Mouse (Mus musculus) MEL (cell line): ENCODE measurements around the gene Slain2. TPM values are rescaled to one million over a fixed set of nuclear protein-coding genes. Genes with fewer than 3 reads are reported as not detected.

ENCODE experiments used
- DNase-seq: peaks from one replicate; pipeline ENCODE4 v3.0.0; 2011; ENCODE audit warnings: low read depth, low spot score
- H3K27ac ChIP-seq: 2 replicates; pipeline ENCODE4 v1.5.1; 2012; ENCODE audit warnings: low read depth, mild to moderate bottlenecking, control low read depth, low read length, moderate library complexity; ENCODE audit not compliant: control insufficient read depth
- H3K27me3 ChIP-seq, 2 experiments: fragments of 150-350 bp in 1 of 2; sonication (generic) in 1 of 2; 2 replicates each; pipeline ENCODE4 v1.6.1; 2012; ENCODE audit warnings: low read length in 2 of 2, mild to moderate bottlenecking in 2 of 2, improper control_type of control experiment in 1 of 2, moderate library complexity in 1 of 2; ENCODE audit not compliant: insufficient read depth in 2 of 2, control insufficient read depth in 1 of 2
- H3K36me3 ChIP-seq, 2 experiments: 2 replicates each; pipeline ENCODE4 v1.6.1; 2012 to 2014; ENCODE audit warnings: low read length in 2 of 2, improper control_type of control experiment in 1 of 2, inconsistent platforms in 1 of 2, mild to moderate bottlenecking in 1 of 2; ENCODE audit not compliant: insufficient read depth in 2 of 2, control insufficient read depth in 1 of 2
- H3K4me1 ChIP-seq, 2 experiments: fragments of 150-350 bp in 1 of 2; sonication (generic) in 1 of 2; 2 replicates each; pipeline ENCODE4 v1.6.1; 2012; ENCODE audit warnings: low read length in 2 of 2, improper control_type of control experiment in 1 of 2, mild to moderate bottlenecking in 1 of 2; ENCODE audit not compliant: insufficient read depth in 2 of 2, control insufficient read depth in 1 of 2
- H3K4me3 ChIP-seq, 2 experiments: fragments of 150-350 bp in 1 of 2; sonication (generic) in 1 of 2; 2 replicates each; pipeline ENCODE4 v1.5.1; 2012; ENCODE audit warnings: low read depth in 2 of 2, low read length in 2 of 2, mild to moderate bottlenecking in 2 of 2, moderate library complexity in 2 of 2, control low read depth in 1 of 2, improper control_type of control experiment in 1 of 2; ENCODE audit not compliant: control insufficient read depth in 1 of 2, insufficient read depth in 1 of 2
- H3K79me2 ChIP-seq: 2 replicates; pipeline ENCODE4 v1.6.1; 2012; ENCODE audit warnings: mild to moderate bottlenecking, low read length, moderate library complexity; ENCODE audit not compliant: control insufficient read depth, poor library complexity, insufficient read depth
- H3K9ac ChIP-seq: 2 replicates; pipeline ENCODE4 v1.6.1; 2012; ENCODE audit warnings: low read depth, mild to moderate bottlenecking, control low read depth, low read length, moderate library complexity; ENCODE audit not compliant: control insufficient read depth, poor library complexity, severe bottlenecking
- H3K9me3 ChIP-seq: fragments of 150-350 bp; sonication (generic); replicated peaks from 2 replicates; pipeline ENCODE4 v1.6.1; 2012; ENCODE audit warnings: mild to moderate bottlenecking, low read length, improper control_type of control experiment, moderate library complexity; ENCODE audit not compliant: insufficient read depth
- E2F4 ChIP-seq: IDR thresholded peaks from 2 replicates; pipeline ENCODE4 v1.6.1; 2011; ENCODE audit warnings: low read depth, low read length, improper control_type of control experiment, borderline replicate concordance
- ELF1 ChIP-seq: IDR thresholded peaks from 2 replicates; pipeline ENCODE4 v1.6.1; 2014; ENCODE audit warnings: low read depth, mild to moderate bottlenecking, inconsistent platforms, low read length, improper control_type of control experiment, moderate library complexity
- EP300 ChIP-seq, 2 experiments: IDR thresholded peaks; 2 replicates each; pipeline ENCODE4 v1.6.1; 2011; ENCODE audit warnings: improper control_type of control experiment in 2 of 2, low read length in 2 of 2, low read depth in 1 of 2, mild to moderate bottlenecking in 1 of 2
- ETS1 ChIP-seq: IDR thresholded peaks from 2 replicates; pipeline ENCODE4 v1.6.1; 2012; ENCODE audit warnings: low read depth, mild to moderate bottlenecking, inconsistent platforms, low read length, improper control_type of control experiment, moderate library complexity
- GATA1 ChIP-seq: IDR thresholded peaks from 2 replicates; pipeline ENCODE4 v1.6.1; 2011; ENCODE audit warnings: low read depth, low read length, improper control_type of control experiment
- JUND ChIP-seq: IDR thresholded peaks from 2 replicates; pipeline ENCODE4 v1.6.1; 2011; ENCODE audit warnings: low read depth, mild to moderate bottlenecking, improper control_type of control experiment, low read length
- KAT2A ChIP-seq: conservative IDR thresholded peaks from 2 replicates; pipeline ENCODE4 v1.6.1; 2012; ENCODE audit warnings: low read depth, low read length, improper control_type of control experiment, inconsistent platforms
- MEF2A ChIP-seq: IDR thresholded peaks from 2 replicates; pipeline ENCODE4 v1.6.1; 2014; ENCODE audit warnings: low read depth, mild to moderate bottlenecking, inconsistent platforms, low read length, improper control_type of control experiment; ENCODE audit not compliant: poor library complexity, insufficient replicate concordance, severe bottlenecking; ENCODE audit errors: extremely low read depth
- MXI1 ChIP-seq: IDR thresholded peaks from 2 replicates; pipeline ENCODE4 v1.6.1; 2011; ENCODE audit warnings: mild to moderate bottlenecking, low read depth, low read length, improper control_type of control experiment
- MYB ChIP-seq: IDR thresholded peaks from 2 replicates; pipeline ENCODE4 v1.6.1; 2011; ENCODE audit warnings: mild to moderate bottlenecking, low read depth, low read length, improper control_type of control experiment
- MYC ChIP-seq: IDR thresholded peaks from 2 replicates; pipeline ENCODE4 v1.6.1; 2011; ENCODE audit warnings: low read depth, mild to moderate bottlenecking, low read length, improper control_type of control experiment, moderate library complexity
- NRF1 ChIP-seq: IDR thresholded peaks from 2 replicates; pipeline ENCODE4 v1.6.1; 2014; ENCODE audit warnings: low read depth, mild to moderate bottlenecking, inconsistent platforms, low read length, improper control_type of control experiment, moderate library complexity; ENCODE audit not compliant: poor library complexity, insufficient read depth, severe bottlenecking
- POLR2A ChIP-seq, 2 experiments: IDR thresholded peaks; 2 replicates each; pipeline ENCODE4 v1.6.1; 2011 to 2012; ENCODE audit warnings: low read length in 2 of 2, mild to moderate bottlenecking in 2 of 2, control low read depth in 1 of 2, improper control_type of control experiment in 1 of 2, low read depth in 1 of 2, moderate library complexity in 1 of 2; ENCODE audit not compliant: control insufficient read depth in 1 of 2, insufficient read depth in 1 of 2, poor library complexity in 1 of 2
- RAD21 ChIP-seq: IDR thresholded peaks from 2 replicates; pipeline ENCODE4 v1.6.1; 2011; ENCODE audit warnings: mild to moderate bottlenecking, low read depth, low read length, improper control_type of control experiment
- SIN3A ChIP-seq: IDR thresholded peaks from 2 replicates; pipeline ENCODE4 v1.6.1; 2012; ENCODE audit warnings: low read length, improper control_type of control experiment, inconsistent platforms
- TCF12 ChIP-seq: IDR thresholded peaks from 2 replicates; pipeline ENCODE4 v1.6.1; 2014; ENCODE audit warnings: low read depth, mild to moderate bottlenecking, inconsistent platforms, low read length, improper control_type of control experiment, moderate library complexity
- UBTF ChIP-seq: IDR thresholded peaks from 2 replicates; pipeline ENCODE4 v1.6.1; 2012; ENCODE audit warnings: low read depth, mild to moderate bottlenecking, inconsistent platforms, low read length, improper control_type of control experiment, moderate library complexity, borderline replicate concordance; ENCODE audit not compliant: insufficient read depth
- USF1 ChIP-seq: IDR thresholded peaks from 2 replicates; pipeline ENCODE4 v1.6.1; 2014; ENCODE audit warnings: low read depth, mild to moderate bottlenecking, inconsistent platforms, low read length, improper control_type of control experiment, moderate library complexity
- ZC3H11A ChIP-seq: IDR thresholded peaks from 2 replicates; pipeline ENCODE4 v1.6.1; 2012; ENCODE audit warnings: low read depth, mild to moderate bottlenecking, inconsistent platforms, low read length, improper control_type of control experiment
- ZMIZ1 ChIP-seq: IDR thresholded peaks from 2 replicates; pipeline ENCODE4 v1.6.1; 2012; ENCODE audit warnings: low read depth, mild to moderate bottlenecking, inconsistent platforms, low read length, improper control_type of control experiment, moderate library complexity
- polyA plus RNA-seq, 2 experiments: library from polyadenylated mRNA; stranded (reverse) in 1 of 2; unstranded in 1 of 2; fragments of >175 nt in 1 of 2; fragments of >200 nt in 1 of 2; gene quantifications; 2 replicates each; pipeline versions ENCODE4 v1.2.1 to v1.2.4; 2012; ENCODE audit warnings: low replicate concordance in 2 of 2, low read depth in 1 of 2; ENCODE audit not compliant: insufficient read length in 2 of 2, insufficient read depth in 1 of 2, missing spikeins in 1 of 2
- total RNA-seq: library from RNA; depleted of rRNA; stranded (reverse); fragments of 300-350 nt; gene quantifications from 2 replicates; pipeline ENCODE4 v1.2.3, GENCODE M21; 2012

Slain2 gene
- total and polyA plus RNA-seq, 3 experiments: 18.9 to 42.9 (median 29.9) TPM

DNA sequence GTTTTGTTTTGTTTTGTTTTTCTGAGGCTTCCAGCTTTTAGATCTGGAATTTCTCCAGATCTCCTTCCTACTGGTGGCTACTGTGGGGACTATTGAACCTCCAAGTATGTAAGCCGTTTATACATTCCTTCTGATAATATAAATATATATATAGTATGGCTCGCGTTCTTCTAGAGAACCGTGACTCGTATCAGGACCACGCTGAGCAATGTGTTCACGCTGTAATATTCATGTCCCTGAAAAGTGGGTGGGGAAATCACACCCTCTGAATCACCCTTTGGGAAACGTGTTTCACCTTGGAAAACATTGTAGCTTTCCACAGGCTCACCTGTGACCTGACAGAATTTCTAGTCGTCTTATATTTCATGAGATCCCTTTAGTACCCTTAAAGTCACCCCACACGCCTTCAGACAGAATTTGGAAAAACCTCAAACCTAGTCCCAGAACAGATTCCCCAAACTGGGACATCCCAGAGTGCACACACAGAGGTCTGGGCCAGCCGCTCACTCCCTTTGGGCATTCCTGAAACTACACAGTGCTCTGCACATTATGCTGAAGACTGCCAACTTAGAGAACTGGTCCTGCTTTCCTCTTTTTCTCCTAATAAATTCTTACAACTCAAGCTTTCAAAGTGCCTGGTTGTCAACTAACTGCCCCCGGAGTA lies 32.2 kb upstream of the Slain2 start:
- no peak overlapping the region for H3K4me3 ChIP-seq
- H3K9me3 ChIP-seq: no peaks in the 10 kb centered on the region
- no peaks in the 10 kb centered on the region for H3K79me2 ChIP-seq
- peaks cover 0 to 4% of the 10 kb centered on the region in 2 experiments; a peak in 3 of 4 replicates for H3K4me1 ChIP-seq
- no peak overlapping the region for H3K9ac ChIP-seq
- no peak overlapping the region for H3K27ac ChIP-seq
- no peak for TF ChIP-seq UBTF
- no peak for TF ChIP-seq JUND
- no peak for TF ChIP-seq MYB
- TF ChIP-seq NRF1: no peak
- TF ChIP-seq EP300 (IDR thresholded peaks at IDR 0.05; ENCODE audit: low read depth in 1 of 2, low read length in 2 of 2): no peak
- TF ChIP-seq ZC3H11A: no peak
- TF ChIP-seq ZMIZ1: no peak
- TF ChIP-seq KAT2A: no peak
- TF ChIP-seq TCF12: no peak
- no peak for TF ChIP-seq MEF2A
- no peak for TF ChIP-seq ELF1
- no peak for TF ChIP-seq MXI1
- no peak for TF ChIP-seq MYC
- TF ChIP-seq RAD21: no peak
- DNase-seq: no peak
- H3K36me3 ChIP-seq: no peaks in the 10 kb centered on the region
- no peaks in the 10 kb centered on the region for H3K27me3 ChIP-seq

DNA sequence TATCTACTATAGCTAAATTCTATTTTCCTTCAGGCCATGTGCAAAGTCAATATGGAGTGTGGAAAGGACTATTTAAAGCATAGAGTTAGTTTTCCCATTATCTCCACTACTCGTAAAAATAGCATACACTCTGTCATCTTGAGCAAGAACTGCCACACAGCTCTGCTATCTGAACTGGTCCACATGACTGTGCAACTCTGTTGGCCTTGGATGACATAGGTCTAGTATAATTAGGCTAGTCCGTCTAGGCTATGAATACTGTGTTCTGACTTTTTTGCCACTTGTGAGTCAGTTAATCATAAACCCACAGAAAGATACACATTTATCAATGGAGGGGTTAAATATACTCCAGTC lies 31.7 kb upstream of the Slain2 start:
- Histone ChIP-seq H3K27me3 (no peaks in the 10 kb centered on the region), H3K9ac (no peak overlapping the region), H3K4me1 (peaks cover 0 to 4% of the 10 kb centered on the region in 2 experiments; a peak in 3 of 4 replicates), H3K79me2 (no peaks in the 10 kb centered on the region), H3K27ac (no peak overlapping the region), H3K36me3 (no peaks in the 10 kb centered on the region)
- TF ChIP-seq USF1 (peak; percentile 40; the same call in 1 of the 2 replicates), GATA1 (0 out of 2 replicates have a peak, but pooled peaks have one; percentile 19), POLR2A (IDR thresholded peaks at IDR 0.05; ENCODE audit: control insufficient read depth in 1 of 2, insufficient read depth in 1 of 2, low read depth in 1 of 2, low read length in 2 of 2, poor library complexity in 1 of 2) (no peak), MEF2A (peak; percentile 40; the same call in 1 of the 2 replicates), SIN3A (0 out of 2 replicates have a peak, but pooled peaks have one; percentile 35), EP300 (IDR thresholded peaks at IDR 0.05; ENCODE audit: low read depth in 1 of 2, low read length in 2 of 2) (peak; percentile 45 to 57; a peak in 3 of 4 replicates), E2F4 (no peak), ETS1 (peak; percentile 76), TCF12 (peak; percentile 19; the same call in 1 of the 2 replicates), MYC (no peak)
- TF ChIP-seq, all 39 proteins: peak for 7
- DNase-seq: peak; percentile 57
- no peaks in the 10 kb centered on the region for H3K9me3 ChIP-seq
- H3K4me3 ChIP-seq: no peak overlapping the region
